Mouse (Mus musculus): ENCODE data around the gene Dok3.

DNA sequence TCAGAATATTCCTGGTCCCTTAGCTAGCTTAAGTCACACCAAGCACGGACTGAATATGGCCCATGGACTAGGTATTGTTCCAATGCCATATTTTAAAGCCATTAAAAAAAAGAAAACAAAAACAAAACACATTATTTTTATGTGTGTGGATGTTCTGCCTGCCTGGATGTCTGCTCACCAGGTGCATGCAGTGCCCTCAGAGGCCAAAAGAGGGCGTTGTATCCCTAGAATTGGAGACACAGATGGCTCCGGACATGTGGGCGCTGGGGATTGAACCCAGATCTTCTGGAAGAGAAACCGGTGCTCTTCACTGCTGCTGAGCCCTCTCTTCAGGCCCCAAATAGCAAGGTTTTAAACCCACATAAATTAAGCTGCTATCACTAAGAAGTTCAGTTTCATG is 51.1 kb downstream of the Dok3 start:
- TF ChIP-seq CTCF (IDR thresholded peaks at IDR 0.05; ENCODE audit: control insufficient read depth, insufficient read depth, insufficient replicate concordance, low read depth, low read length) (peak; percentile 60; the same call in 1 of the 2 replicates), POLR2A (IDR thresholded peaks at IDR 0.05; ENCODE audit: control insufficient read depth, low read depth, low read length) (no peak)

Data from testis, adult 2 months (tissue).